In genomic region chr6:81464442-81464841, GRCm38 (mm10) we compare ENCODE assay signal across 24 mouse cellular contexts.
"Had no signal": no experiment of that assay in that cellular context is flagged by ENCODE, and none has a peak within 500 bp of the region (broad histone marks: within the 10 kb centered on the region; RNA-seq: fewer than 3 reads in every experiment).

No protein-coding gene starts in this region.

- H3K36me3 ChIP-seq: embryonic facial prominence, embryonic 10.5 days; embryonic facial prominence, embryonic 12.5 days; embryonic facial prominence, embryonic 13.5 days; embryonic facial prominence, embryonic 15.5 days; forebrain, embryonic 10.5 days; forebrain, embryonic 12.5 days; forebrain, embryonic 15.5 days; heart, embryonic 10.5 days had no signal

- H3K4me1 ChIP-seq: embryonic facial prominence, embryonic 10.5 days; embryonic facial prominence, embryonic 12.5 days; embryonic facial prominence, embryonic 13.5 days; embryonic facial prominence, embryonic 15.5 days; forebrain, embryonic 12.5 days; heart, embryonic 10.5 days had no signal

- ATAC-seq: forebrain, embryonic 13.5 days; forebrain, embryonic 14.5 days; forebrain, embryonic 15.5 days; forebrain, embryonic 16.5 days; forebrain, postnatal 0 days had no signal

- H3K27ac ChIP-seq: embryonic facial prominence, embryonic 10.5 days; embryonic facial prominence, embryonic 12.5 days; embryonic facial prominence, embryonic 13.5 days; embryonic facial prominence, embryonic 15.5 days; forebrain, embryonic 10.5 days; forebrain, embryonic 12.5 days; forebrain, embryonic 13.5 days; forebrain, embryonic 15.5 days; gastrocnemius, adult 2 months; heart, adult 2 months; heart, embryonic 10.5 days had no signal

- H3K27me3 ChIP-seq: embryonic facial prominence, embryonic 12.5 days; embryonic facial prominence, embryonic 13.5 days; embryonic facial prominence, embryonic 15.5 days; forebrain, embryonic 12.5 days; forebrain, embryonic 13.5 days; forebrain, embryonic 15.5 days had no signal

- H3K4me3 ChIP-seq: embryonic facial prominence, embryonic 10.5 days; embryonic facial prominence, embryonic 12.5 days; embryonic facial prominence, embryonic 13.5 days; embryonic facial prominence, embryonic 15.5 days; erythroblast, embryonic 14.5 days; forebrain, embryonic 10.5 days; forebrain, embryonic 12.5 days; forebrain, embryonic 13.5 days; forebrain, embryonic 15.5 days; gastrocnemius, adult 2 months; heart, adult 2 months; heart, embryonic 10.5 days had no signal

- DNase-seq: cerebellum, adult 9-10 months; cerebellum, adult 9-11 months; embryo, embryonic 11 days; forebrain, postnatal 0 days; gastrocnemius, adult 2 months; gastrocnemius, postnatal 10 days; gastrocnemius, postnatal 14 days; gastrocnemius, postnatal 25 days; gastrocnemius, postnatal 36 days; heart, adult 11 months; heart, adult 18-20 months; heart, adult 2 months had no signal
